Mouse (Mus musculus) heart, embryonic 16.5 days (tissue): ENCODE data around the gene Gm10842. TPM values are rescaled to one million over a fixed set of nuclear protein-coding genes. Genes with fewer than 3 reads are reported as not detected.
"Not testable (repeated sequence)": the region's sequence is repeated elsewhere in the genome, so short reads cannot be mapped to it uniquely, and the experiment has no call there.

Experiments
- ATAC-seq: fragments of 200-750 bp; cut with Nextera tagmentation; replicated peaks from 2 replicates; pipeline ENCODE4 v1.8.0; 2017; ENCODE audit warnings: moderate number of reproducible peaks; ENCODE audit not compliant: insufficient read depth, low FRiP score; ENCODE audit errors: extremely low read depth
- H3K27ac ChIP-seq: fragments of 300-500 bp; sonication (generic); 2 replicates; pipeline ENCODE4 v1.5.1; 2014; ENCODE audit warnings: mild to moderate bottlenecking, low read length, control low read depth, moderate library complexity
- H3K27me3 ChIP-seq: fragments of 300-500 bp; sonication (generic); 2 replicates; pipeline ENCODE4 v1.6.1; 2014; ENCODE audit warnings: low read length, mixed read lengths; ENCODE audit not compliant: control insufficient read depth, insufficient read depth
- H3K36me3 ChIP-seq: fragments of 300-500 bp; sonication (generic); 2 replicates; pipeline ENCODE4 v1.6.1; 2014; ENCODE audit not compliant: control insufficient read depth, insufficient read depth
- H3K4me1 ChIP-seq: fragments of 300-500 bp; sonication (generic); 2 replicates; pipeline ENCODE4 v1.6.1; 2014; ENCODE audit warnings: low read length, mixed read lengths; ENCODE audit not compliant: control insufficient read depth, insufficient read depth
- H3K4me2 ChIP-seq: fragments of 300-500 bp; sonication (generic); 2 replicates; pipeline ENCODE4 v1.6.1; 2014; ENCODE audit warnings: low read depth, mild to moderate bottlenecking, control low read depth, low read length
- H3K4me3 ChIP-seq: fragments of 300-500 bp; sonication (generic); 2 replicates; pipeline ENCODE4 v1.5.1; 2014; ENCODE audit warnings: mild to moderate bottlenecking, control low read depth, low read length
- H3K9ac ChIP-seq: fragments of 300-500 bp; sonication (generic); 2 replicates; pipeline ENCODE4 v1.6.1; 2014; ENCODE audit warnings: low read length, control low read depth
- H3K9me3 ChIP-seq: fragments of 300-500 bp; sonication (generic); replicated peaks from 2 replicates; pipeline ENCODE4 v1.6.1; 2016; ENCODE audit warnings: low read length; ENCODE audit not compliant: control insufficient read depth
- WGBS: fragments of 180-500 bp; shearing (Covaris S2); extraction: QIAGEN DNeasy Blood & Tissue Kit; methylation state at CpG from one replicate; pipeline ENCODE4 v1.1.7; 2014; 5-methylcytosine and 5-hydroxymethylcytosine counted together
- polyA plus RNA-seq: library from polyadenylated mRNA; unstranded; fragments of >200 nt; fragmentation: Nextera tagmentation; extraction: Ambion mirVana; gene quantifications from 2 replicates; pipeline ENCODE4 v1.2.1, GENCODE M21; 2015

Gene Gm10842
- polyA plus RNA-seq, 1 experiment from 2014 or later, result not detected

DNA sequence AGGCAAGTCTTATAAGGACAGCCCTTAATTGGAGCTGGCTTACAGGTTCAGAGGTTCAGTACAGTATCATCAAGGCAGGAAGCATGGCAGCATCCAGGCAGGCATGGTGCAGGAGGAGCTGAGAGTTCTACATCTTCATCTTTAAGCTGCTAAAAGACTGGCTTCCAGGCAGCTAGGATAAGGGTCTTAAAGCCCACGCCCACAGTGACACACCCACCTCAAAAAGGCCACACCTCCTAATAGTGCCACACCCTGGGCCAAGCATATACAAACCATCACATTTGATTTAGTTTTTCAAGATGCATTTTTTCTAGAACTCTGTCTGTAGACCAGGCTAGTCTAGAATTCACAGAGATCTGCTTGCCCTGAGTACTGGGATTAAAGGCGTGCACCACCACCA lies 9.4 kb upstream of the Gm10842 start:
- not testable (repeated sequence) for H3K27ac ChIP-seq, H3K4me3 ChIP-seq, H3K4me2 ChIP-seq, H3K27me3 ChIP-seq, H3K9me3 ChIP-seq, H3K9ac ChIP-seq, H3K4me1 ChIP-seq, ATAC-seq
- H3K36me3 ChIP-seq, result peaks cover 70% of the 10 kb centered on the region
- WGBS, result 90% methylated on average over 2 of the region's 2 CpGs

GRCm38 (mm10) chr11:105140512-105140911 lies 6.2 kb upstream of the Gm10842 start:
- H3K36me3 ChIP-seq, result peaks cover 42% of the 10 kb centered on the region
- not testable (repeated sequence) for H3K9ac ChIP-seq, ATAC-seq, H3K27ac ChIP-seq, H3K27me3 ChIP-seq, H3K4me2 ChIP-seq, H3K4me1 ChIP-seq, H3K9me3 ChIP-seq, H3K4me3 ChIP-seq
- WGBS, result 96% methylated on average over 7 of the region's 8 CpGs

- H3K9me3 ChIP-seq, result no peaks in the 10 kb centered on the region
- H3K9ac ChIP-seq, result no peak overlapping the region
- H3K4me3 ChIP-seq, result no peak overlapping the region
- no peak overlapping the region for H3K4me2 ChIP-seq
- 92% methylated on average over 5 of the region's 5 CpGs for WGBS
- no peaks in the 10 kb centered on the region for H3K4me1 ChIP-seq
- no peak for ATAC-seq
- H3K36me3 ChIP-seq, result peaks cover 40% of the 10 kb centered on the region
- H3K27me3 ChIP-seq, result no peaks in the 10 kb centered on the region
- H3K27ac ChIP-seq, result no peak overlapping the region
Observed at GRCm38 (mm10) chr11:105141115-105141514, 5.6 kb upstream of the Gm10842 start.

DNA sequence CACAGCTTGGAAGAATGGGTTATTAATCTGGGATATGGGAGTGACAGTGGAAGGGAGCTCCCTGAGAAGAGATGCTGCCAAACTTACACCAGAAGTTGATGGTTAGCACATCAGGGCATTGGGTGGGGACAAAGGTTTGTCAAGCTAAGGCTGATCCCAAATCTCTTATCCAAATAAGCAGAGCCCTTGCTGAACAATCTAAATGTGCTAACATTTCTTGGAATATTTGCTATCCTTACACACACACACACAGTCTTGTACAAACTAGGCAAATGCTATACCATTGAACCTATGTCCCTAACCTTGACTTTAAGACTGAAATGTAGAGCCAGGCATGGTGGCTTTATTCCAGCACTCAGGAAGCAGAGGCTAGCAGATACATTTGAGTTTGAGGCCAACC lies 3.1 kb upstream of the Gm10842 start:
- Histone ChIP-seq H3K4me3 (no peak overlapping the region), H3K4me1 (no peaks in the 10 kb centered on the region), H3K9ac (no peak overlapping the region), H3K36me3 (peaks cover 19% of the 10 kb centered on the region), H3K4me2 (no peak overlapping the region), H3K27me3 (no peaks in the 10 kb centered on the region), H3K9me3 (no peaks in the 10 kb centered on the region), H3K27ac (no peak overlapping the region)
- ATAC-seq, result no peak

DNA sequence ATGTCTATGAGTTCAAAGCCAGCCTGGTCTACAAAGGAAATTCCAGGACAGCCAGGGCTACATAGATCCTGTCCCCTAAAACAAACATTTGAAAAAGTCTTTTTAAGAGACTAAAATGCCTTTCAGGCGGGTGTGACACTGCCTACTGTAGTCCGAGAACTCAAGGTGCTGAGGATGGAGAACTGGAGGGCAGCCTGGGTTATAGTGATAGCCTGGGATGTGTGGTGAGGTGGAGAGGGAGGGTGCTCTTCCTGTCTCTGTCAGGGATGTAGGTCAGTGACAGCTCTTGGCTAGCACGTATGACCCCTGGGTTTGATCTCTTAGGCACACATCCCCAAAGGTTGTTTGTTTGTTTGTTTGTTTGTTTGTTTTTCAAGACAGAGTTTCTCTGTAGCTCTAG lies 2.6 kb upstream of the Gm10842 start:
- Histone ChIP-seq H3K36me3 (peaks cover 18% of the 10 kb centered on the region), H3K27me3 (no peaks in the 10 kb centered on the region), H3K9ac (no peak overlapping the region), H3K4me2 (no peak overlapping the region), H3K9me3 (no peaks in the 10 kb centered on the region), H3K4me3 (no peak overlapping the region), H3K27ac (no peak overlapping the region), H3K4me1 (no peaks in the 10 kb centered on the region)
- ATAC-seq, result no peak
- 71% methylated on average over 3 of the region's 3 CpGs for WGBS

DNA sequence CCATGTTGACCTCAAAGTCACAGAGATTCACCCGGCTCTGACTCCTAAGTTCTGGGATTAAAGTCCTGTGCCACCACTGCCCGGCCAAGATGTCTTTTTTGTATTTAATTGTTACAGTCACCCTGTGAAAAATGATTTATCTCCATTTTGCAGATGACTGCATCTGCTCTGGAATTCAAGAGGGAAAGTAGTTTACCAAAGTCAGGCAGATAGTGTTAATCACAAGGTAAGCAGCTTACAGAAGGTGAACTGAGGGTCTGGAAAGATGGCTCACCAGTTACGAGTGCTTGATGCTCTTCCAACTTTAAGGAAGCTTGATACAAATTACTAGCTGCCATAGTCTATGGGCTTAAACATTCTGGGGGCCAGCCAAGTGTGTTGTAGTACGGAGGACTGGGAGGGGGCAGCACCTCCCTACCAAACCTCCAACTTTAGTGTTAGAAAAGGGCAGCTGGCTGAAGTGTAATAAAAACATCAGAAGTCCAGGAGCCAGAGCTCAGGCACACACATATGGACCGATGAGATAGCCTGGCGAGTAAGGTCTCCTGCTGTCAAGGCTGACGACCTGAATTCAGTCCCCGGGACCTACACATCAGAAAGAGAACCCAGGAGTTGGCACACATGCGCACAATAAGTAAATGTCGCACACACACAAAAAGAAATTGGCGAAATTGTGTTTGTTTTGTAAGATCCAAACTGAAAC lies 2.0 kb upstream of the Gm10842 start:
- Histone ChIP-seq H3K36me3 (peaks cover 16% of the 10 kb centered on the region), H3K9ac (no peak overlapping the region), H3K4me2 (no peak overlapping the region), H3K27ac (no peak overlapping the region), H3K9me3 (no peaks in the 10 kb centered on the region), H3K27me3 (no peaks in the 10 kb centered on the region), H3K4me3 (no peak overlapping the region), H3K4me1 (no peaks in the 10 kb centered on the region)
- no peak for ATAC-seq
- 75% methylated on average over 11 of the region's 11 CpGs for WGBS

GRCm38 (mm10) chr11:105145211-105145610 lies 1.5 kb upstream of the Gm10842 start:
- Histone ChIP-seq H3K27ac (no peak overlapping the region), H3K4me3 (no peak overlapping the region), H3K27me3 (no peaks in the 10 kb centered on the region), H3K4me1 (no peaks in the 10 kb centered on the region), H3K36me3 (peaks cover 11% of the 10 kb centered on the region), H3K9me3 (no peaks in the 10 kb centered on the region), H3K4me2 (no peak overlapping the region), H3K9ac (no peak overlapping the region)
- ATAC-seq, result no peak
- WGBS, result 71% methylated on average over 10 of the region's 10 CpGs

GRCm38 (mm10) chr11:105149353-105149752 lies 2.7 kb downstream of the Gm10842 start:
- Histone ChIP-seq H3K27me3 (no peaks in the 10 kb centered on the region), H3K4me2 (no peak overlapping the region), H3K9ac (no peak overlapping the region), H3K36me3 (no peaks in the 10 kb centered on the region), H3K4me3 (no peak overlapping the region), H3K9me3 (no peaks in the 10 kb centered on the region), H3K27ac (no peak overlapping the region), H3K4me1 (peaks cover 14% of the 10 kb centered on the region)
- no peak for ATAC-seq
- WGBS, result 48% methylated on average over 3 of the region's 3 CpGs

DNA sequence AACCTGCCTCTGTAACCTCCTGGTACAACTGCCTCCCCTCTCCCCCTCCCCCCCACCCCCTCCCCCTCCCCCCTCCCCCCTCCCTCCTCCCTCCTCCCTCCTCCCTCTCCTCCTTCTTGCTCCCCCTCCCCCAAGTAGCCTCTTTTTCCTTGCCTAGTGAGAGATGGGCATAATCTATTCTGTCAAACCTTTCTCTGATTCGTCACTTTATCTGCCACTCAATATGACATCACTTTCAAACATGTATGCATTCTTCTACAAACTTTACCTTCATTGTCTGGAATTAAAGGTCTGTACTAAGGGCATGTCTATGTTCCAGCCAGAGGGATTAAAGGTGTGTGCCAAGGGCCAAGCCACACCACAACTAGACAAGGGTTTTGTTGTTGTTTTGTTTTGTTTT lies 3.1 kb downstream of the Gm10842 start:
- WGBS, result 87% methylated on average over 1 of the region's 1 CpGs
- no peak overlapping the region for H3K4me3 ChIP-seq
- no peak overlapping the region for H3K4me2 ChIP-seq
- no peaks in the 10 kb centered on the region for H3K9me3 ChIP-seq
- H3K36me3 ChIP-seq, result no peaks in the 10 kb centered on the region
- no peak overlapping the region for H3K9ac ChIP-seq
- no peaks in the 10 kb centered on the region for H3K27me3 ChIP-seq
- peaks cover 14% of the 10 kb centered on the region for H3K4me1 ChIP-seq
- no peak for ATAC-seq
- no peak overlapping the region for H3K27ac ChIP-seq
